Mouse (Mus musculus): ENCODE data around the gene Obp1b. TPM values are rescaled to one million over a fixed set of nuclear protein-coding genes. Genes with fewer than 3 reads are reported as not detected.
"Not testable (repeated sequence)": the region's sequence is repeated elsewhere in the genome, so short reads cannot be mapped to it uniquely, and the experiment has no call there.

Obp1b gene
- polyA plus RNA-seq (2012; rRNA removed) = not detected in 2 replicates

DNA sequence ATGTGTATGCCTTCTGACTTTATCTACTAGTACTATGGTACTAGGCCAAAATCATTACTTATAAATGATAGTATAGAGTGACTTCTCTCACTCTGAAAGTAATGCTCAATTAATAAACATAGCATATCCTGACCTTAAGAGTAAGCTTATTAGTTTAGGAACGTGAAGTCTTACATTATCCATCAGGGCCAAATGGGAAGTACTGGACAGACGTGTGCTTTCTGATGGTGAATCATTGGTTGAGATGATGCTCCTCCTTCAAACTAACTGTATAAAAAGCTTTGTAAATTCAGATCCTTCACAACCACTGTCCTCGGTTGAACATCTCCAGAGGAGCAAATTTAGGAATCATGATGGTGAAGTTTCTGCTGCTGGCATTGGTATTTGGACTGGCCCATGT, at the start of gene Obp1b:
Obp1b (plus strand) TSS at position 301 of the 400 bp plus-strand sequence.
- DNase-seq (ENCODE audit: low read depth) = not testable (repeated sequence)

DNA sequence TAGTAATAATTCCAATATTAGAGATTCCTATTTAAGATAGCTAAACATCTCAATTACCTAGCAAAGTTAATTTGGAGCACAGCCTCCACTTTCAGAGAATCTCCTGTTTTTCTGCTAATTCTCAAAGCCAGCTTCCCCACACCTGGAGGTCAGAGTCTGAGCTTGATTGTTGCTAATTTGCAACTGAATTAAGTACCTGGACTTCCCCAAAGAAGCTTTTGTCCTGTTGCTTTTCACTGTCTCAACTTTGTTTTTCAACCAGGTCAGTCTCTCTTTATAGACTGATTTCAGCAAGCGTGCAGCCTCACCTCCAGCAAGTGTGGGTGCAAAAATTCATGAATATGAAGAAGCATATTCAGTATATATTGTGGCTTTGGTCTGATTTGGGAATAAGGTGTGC, 15.6 kb downstream of the Obp1b start:
- not testable (repeated sequence) for DNase-seq (ENCODE audit: low read depth)

GRCm38 (mm10) chrX:78202829-78203228, 16.3 kb downstream of the Obp1b start:
- no peak for DNase-seq (ENCODE audit: low read depth)

Other genes starting within 250 kb of the Obp1b start
- not detected in 2 replicates for gene Obp1a, start 95.4 kb upstream of the Obp1b start, polyA plus RNA-seq (2012; rRNA removed)
- gene Gm5938, start 61.3 kb upstream of the Obp1b start, polyA plus RNA-seq (2012; rRNA removed) = not detected in 2 replicates
- gene Gm14743, start 59.1 kb downstream of the Obp1b start, polyA plus RNA-seq (2012; rRNA removed) = not detected in 2 replicates
- gene 4930480E11Rik, start 182.9 kb downstream of the Obp1b start, polyA plus RNA-seq (2012; rRNA removed) = not detected in 2 replicates

Data from gonadal fat pad, adult 2 months (tissue).